Mouse (Mus musculus) thymus, adult 2 months (tissue): ENCODE data around the gene Gm5148. TPM values are rescaled to one million over a fixed set of nuclear protein-coding genes. Genes with fewer than 3 reads are reported as not detected.

ENCODE experiments used
- DNase-seq: peaks from one replicate; pipeline ENCODE4 v3.0.0; 2021
- H3K27ac ChIP-seq: fragments of 200-500 bp; 2 replicates; pipeline ENCODE4 v1.5.1; 2012; ENCODE audit warnings: low read length, control low read depth; ENCODE audit not compliant: control insufficient read depth, insufficient read depth
- H3K27me3 ChIP-seq: fragments of 200-500 bp; 2 replicates; pipeline ENCODE4 v1.6.1; 2012; ENCODE audit warnings: mild to moderate bottlenecking, low read length, moderate library complexity, mixed read lengths; ENCODE audit not compliant: control insufficient read depth, insufficient read depth
- H3K36me3 ChIP-seq: fragments of 200-500 bp; 2 replicates; pipeline ENCODE4 v1.6.1; 2012; ENCODE audit warnings: mild to moderate bottlenecking, low read length, moderate library complexity; ENCODE audit not compliant: control insufficient read depth, insufficient read depth
- H3K4me1 ChIP-seq: fragments of 200-500 bp; replicated peaks from 2 replicates; pipeline ENCODE4 v1.6.1; 2012; ENCODE audit warnings: low read length; ENCODE audit not compliant: control insufficient read depth, insufficient read depth
- H3K4me3 ChIP-seq: fragments of 200-500 bp; 2 replicates; pipeline ENCODE4 v1.5.1; 2012; ENCODE audit warnings: mild to moderate bottlenecking, low read length, control low read depth, moderate library complexity; ENCODE audit not compliant: control insufficient read depth, insufficient read depth
- CTCF ChIP-seq: fragments of 200-500 bp; IDR thresholded peaks from 2 replicates; pipeline ENCODE4 v1.5.1; 2012; ENCODE audit warnings: mild to moderate bottlenecking, control low read depth, low read length, moderate library complexity, borderline replicate concordance; ENCODE audit not compliant: control insufficient read depth, poor library complexity, insufficient read depth; ENCODE audit errors: extremely low read depth
- POLR2A ChIP-seq: fragments of 200-500 bp; IDR thresholded peaks from 2 replicates; pipeline ENCODE4 v1.6.1; 2012; ENCODE audit warnings: mild to moderate bottlenecking, low read length, control low read depth, moderate library complexity; ENCODE audit not compliant: control insufficient read depth, poor library complexity, insufficient read depth; ENCODE audit errors: extremely low read depth
- WGBS: fragments of 180-500 bp; shearing (Covaris S2); methylation state at CpG from one replicate; pipeline ENCODE4 v1.1.7; 2018; 5-methylcytosine and 5-hydroxymethylcytosine counted together
- polyA plus RNA-seq: library from polyadenylated mRNA; depleted of rRNA; stranded (reverse); fragments of >200 nt; gene quantifications from 2 replicates; pipeline ENCODE4 v1.2.3, GENCODE M21; 2012

The Gm5148 gene
- polyA plus RNA-seq, 1 experiment: 1.5 TPM

DNA sequence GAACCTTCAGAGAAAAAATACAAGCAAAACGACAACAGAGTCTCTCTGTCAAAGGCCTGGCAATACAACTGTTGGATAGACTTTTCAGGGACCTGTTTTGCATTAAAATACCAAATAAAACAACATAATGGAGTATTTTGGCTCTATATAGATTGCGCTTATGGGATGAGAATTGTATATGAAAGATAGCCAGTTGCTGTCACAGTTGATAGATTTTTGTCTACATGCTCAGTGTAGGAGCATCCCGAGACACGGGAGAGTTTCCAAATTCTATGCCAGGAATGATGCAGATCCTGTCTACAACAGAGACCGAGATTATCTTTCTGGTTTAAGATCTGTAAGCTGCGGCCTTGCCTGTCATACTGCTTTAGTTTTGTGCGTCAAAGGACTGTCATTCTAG is 15.7 kb upstream of the Gm5148 start:
- TF ChIP-seq CTCF (no peak), POLR2A (no peak)
- WGBS: 96% methylated on average over 7 of the region's 7 CpGs
- DNase-seq: no peak

DNA sequence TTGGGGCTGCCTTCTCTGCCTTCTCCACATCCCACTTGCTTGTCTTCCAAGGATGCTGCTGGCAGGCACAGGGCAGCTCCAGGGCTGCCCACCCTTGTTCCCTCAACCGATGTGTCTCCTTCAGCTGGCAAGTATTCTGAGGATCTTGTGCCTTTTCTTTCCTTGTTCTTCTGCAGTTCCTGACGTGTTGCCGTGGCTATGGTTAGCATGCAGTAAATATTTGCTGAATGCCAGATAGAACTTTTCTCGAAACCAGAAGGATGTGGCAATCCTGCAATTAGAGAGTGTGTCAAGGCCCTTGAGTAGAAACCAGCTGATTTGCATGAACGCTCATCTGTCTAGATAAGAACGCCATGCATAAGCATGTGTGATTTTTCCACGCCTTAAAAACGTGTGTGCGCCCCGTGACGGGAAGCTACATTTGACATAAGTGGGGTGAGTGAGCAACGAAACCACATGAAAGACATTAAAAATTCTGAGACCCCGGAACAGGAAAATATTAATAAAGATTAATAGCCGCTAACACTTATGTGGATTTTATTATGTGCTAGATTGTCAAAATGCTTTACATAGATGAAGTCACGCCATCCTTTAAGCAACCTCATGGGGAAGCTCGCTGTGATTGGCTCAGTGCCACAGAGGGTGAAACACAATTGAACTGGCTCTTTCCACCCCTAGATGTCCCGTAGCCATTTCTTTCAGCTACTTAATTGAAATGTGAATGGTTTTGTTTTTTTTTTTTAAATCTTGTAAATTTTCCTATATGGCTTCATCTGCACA is 14.1 kb upstream of the Gm5148 start:
- Histone ChIP-seq H3K4me3 (no peak overlapping the region), H3K4me1 (peaks cover 5% of the 10 kb centered on the region; the same call in 1 of the 2 replicates), H3K27me3 (no peaks in the 10 kb centered on the region), H3K27ac (no peak overlapping the region), H3K36me3 (no peaks in the 10 kb centered on the region)
- DNase-seq: no peak
- no peak for TF ChIP-seq CTCF
- no peak for TF ChIP-seq POLR2A
- 89% methylated on average over 17 of the region's 17 CpGs for WGBS

More for the DNA sequence above, 15.7 kb upstream of the Gm5148 start:
- H3K27ac ChIP-seq: no peak overlapping the region
- H3K4me1 ChIP-seq: peaks cover 5% of the 10 kb centered on the region; the same call in 1 of the 2 replicates
- no peak overlapping the region for H3K4me3 ChIP-seq
- H3K27me3 ChIP-seq: no peaks in the 10 kb centered on the region
- no peaks in the 10 kb centered on the region for H3K36me3 ChIP-seq

DNA sequence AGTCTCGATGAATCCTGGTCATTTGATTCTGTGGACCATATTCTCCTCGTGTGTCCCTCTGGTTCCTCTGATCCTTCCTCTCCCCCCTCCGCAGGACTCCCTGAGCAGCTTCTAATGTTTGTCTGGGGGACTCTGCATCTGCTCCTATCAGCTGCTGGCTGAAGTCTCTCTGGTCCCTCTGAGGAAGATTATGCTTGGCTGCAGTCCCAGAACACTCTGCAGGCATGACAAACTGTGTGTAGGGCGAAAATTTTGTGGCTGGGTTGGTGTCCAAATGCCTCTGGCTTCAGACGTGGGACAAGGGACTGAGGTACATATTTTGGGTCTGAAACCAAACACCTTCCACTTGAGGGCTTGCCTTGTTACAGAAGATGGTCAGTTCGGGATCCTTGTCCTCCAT is 13.1 kb upstream of the Gm5148 start:
- H3K36me3 ChIP-seq: no peaks in the 10 kb centered on the region
- WGBS: 77% methylated on average over 6 of the region's 6 CpGs
- TF ChIP-seq POLR2A: no peak
- H3K27me3 ChIP-seq: no peaks in the 10 kb centered on the region
- no peak overlapping the region for H3K27ac ChIP-seq
- peaks cover 5% of the 10 kb centered on the region; the same call in 1 of the 2 replicates for H3K4me1 ChIP-seq
- no peak for DNase-seq
- H3K4me3 ChIP-seq: no peak overlapping the region

DNA sequence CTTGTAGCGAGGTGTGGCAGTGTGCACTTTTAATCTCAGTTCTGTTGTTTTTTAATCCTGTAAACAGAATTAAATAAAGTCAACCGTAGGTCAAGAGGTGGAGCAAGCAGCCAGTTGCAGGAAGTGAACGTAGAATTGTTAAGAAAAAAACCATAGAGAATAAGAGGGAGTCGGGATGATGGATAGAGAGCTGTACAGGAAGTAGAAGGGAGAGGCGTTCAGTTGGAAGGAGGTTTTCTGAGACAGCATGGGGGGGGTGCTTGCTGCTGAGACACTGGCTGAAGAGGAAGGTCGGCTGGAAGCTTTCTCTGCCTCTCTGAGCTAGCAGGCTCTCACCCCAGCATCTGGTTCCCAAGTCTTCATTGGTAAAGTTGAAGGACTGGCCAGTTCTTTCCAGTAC is 10.9 kb upstream of the Gm5148 start:
- TF ChIP-seq POLR2A (no peak), CTCF (no peak)
- WGBS: 40% methylated on average over 6 of the region's 6 CpGs
- no peaks in the 10 kb centered on the region for H3K36me3 ChIP-seq
- H3K27me3 ChIP-seq: no peaks in the 10 kb centered on the region
- H3K4me3 ChIP-seq: no peak overlapping the region
- H3K27ac ChIP-seq: no peak overlapping the region
- H3K4me1 ChIP-seq: peaks cover 5% of the 10 kb centered on the region; the same call in 1 of the 2 replicates
- DNase-seq: no peak

DNA sequence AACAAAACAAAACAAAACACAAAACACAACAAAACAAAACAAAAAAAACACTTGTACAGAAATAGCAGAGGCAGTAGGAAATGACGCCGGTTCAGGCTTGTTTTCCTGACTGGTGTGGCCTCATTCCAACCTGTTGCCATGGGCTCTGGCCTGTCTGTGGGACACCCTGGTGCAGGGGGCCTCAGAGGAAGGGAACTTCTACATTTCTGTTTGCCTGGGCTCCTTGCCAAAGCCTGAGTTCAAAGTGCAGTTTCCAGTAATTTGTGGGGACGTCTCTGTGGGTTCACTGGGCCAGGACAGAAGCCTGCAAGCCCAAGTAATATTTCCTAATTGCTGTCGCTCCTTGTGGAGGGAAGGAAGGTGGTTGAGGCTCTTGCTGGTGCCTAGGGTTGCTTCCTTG is 4.9 kb upstream of the Gm5148 start:
- peaks cover 12% of the 10 kb centered on the region for H3K4me1 ChIP-seq
- no peak for DNase-seq
- WGBS: 34% methylated on average over 4 of the region's 4 CpGs
- no peaks in the 10 kb centered on the region for H3K36me3 ChIP-seq
- no peaks in the 10 kb centered on the region for H3K27me3 ChIP-seq
- TF ChIP-seq CTCF (no peak), POLR2A (no peak)
- no peak overlapping the region for H3K27ac ChIP-seq
- no peak overlapping the region for H3K4me3 ChIP-seq

DNA sequence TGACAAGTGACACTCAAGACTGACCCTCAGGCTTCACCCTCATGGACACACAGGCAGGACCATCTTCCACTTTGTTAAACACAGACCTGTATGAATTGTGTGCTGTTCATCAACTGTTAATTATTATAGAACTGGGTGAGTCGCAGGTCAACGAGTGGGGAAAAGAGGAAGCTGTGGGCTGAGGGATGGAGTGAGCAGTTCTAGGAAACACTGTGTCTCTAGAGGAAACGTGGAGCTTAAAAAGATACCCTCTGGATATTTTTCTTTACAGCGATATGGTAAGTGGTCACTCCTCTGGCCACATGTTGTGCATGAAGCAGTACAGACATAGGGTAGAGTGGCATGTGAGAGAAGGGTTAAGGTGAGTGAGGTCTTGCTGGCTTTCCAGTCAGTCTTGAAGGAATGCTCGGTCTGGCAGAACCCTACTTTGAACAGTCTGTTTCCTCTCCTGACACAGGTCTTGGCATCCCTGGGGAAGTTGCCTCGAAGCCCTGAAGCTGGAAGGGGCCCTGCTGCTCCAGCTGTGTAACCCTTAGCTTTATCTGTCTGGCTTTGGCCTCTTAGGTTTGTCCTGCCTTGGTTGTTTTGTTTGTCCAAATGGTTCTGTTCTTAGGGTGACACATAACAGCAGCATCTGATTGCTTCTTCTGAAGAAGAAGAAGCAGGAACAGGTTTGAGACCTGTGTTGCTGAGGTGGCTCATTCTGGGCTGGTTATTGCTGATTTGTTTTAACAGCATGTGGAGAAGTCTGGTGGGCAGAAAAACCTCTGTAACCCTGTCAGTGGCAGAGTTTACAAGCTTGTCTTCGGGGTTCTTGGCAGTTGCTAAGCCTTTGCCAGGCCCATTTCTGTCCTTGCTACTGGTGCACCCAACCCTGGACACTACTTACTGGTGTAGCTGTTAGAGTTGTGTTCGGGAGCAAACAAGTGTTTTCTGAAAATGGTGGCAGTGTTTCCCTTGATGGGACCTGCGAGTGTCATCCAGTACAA is 4.1 kb upstream of the Gm5148 start:
- H3K4me3 ChIP-seq: no peak overlapping the region
- no peak overlapping the region for H3K27ac ChIP-seq
- H3K4me1 ChIP-seq: peaks cover 19% of the 10 kb centered on the region
- 45% methylated on average over 9 of the region's 9 CpGs for WGBS
- H3K36me3 ChIP-seq: no peaks in the 10 kb centered on the region
- H3K27me3 ChIP-seq: no peaks in the 10 kb centered on the region
- DNase-seq: no peak
- no peak for TF ChIP-seq POLR2A
